Mouse (Mus musculus): ENCODE results near the gene 6030408B16Rik. TPM values are rescaled to one million over a fixed set of nuclear protein-coding genes. Genes with fewer than 3 reads are reported as not detected.
A peak's percentile ranks its signal among the peaks of the same experiment; 100 is the strongest.

6030408B16Rik gene
- polyA plus RNA-seq, 1 experiment from 2014 or later, result 0.23 TPM

DNA sequence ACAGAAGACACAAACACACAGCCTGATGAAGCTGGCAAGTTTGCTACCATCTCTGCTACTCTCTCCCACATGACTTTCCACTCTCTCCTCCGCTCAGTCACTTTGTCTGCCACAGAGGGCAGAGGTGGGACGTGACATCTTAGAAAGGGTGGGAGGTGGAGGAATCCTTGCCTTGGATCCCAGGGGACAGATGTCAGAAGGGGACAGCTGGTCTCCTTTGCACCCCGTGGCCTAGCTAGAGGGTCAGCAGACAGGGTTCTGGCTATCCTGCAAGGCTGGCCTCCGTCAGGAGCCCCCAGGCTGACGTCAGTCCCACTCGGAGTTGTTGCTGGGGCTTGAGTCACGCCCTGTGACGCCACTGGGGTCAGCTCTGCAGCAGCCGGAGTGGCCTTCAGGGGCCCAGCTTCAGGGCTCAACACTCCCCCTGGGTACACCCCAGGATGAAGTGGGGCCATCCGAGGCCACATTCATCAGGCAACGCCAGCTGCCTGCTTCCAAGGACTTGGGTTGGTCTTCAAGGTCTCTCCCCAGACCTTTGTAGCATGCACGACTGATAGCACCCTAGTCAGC, 13.5 kb upstream of the 6030408B16Rik start:
- Histone ChIP-seq H3K9ac (no peak overlapping the region), H3K4me1 (replicated peaks; ENCODE audit: control insufficient read depth, insufficient read depth, low read length) (peaks cover 10% of the 10 kb centered on the region), H3K4me2 (replicated peaks) (no peak overlapping the region), H3K27me3 (ENCODE audit: control insufficient read depth, insufficient read depth, low read length) (no peaks in the 10 kb centered on the region), H3K36me3 (replicated peaks; ENCODE audit: control insufficient read depth, insufficient read depth) (no peaks in the 10 kb centered on the region), H3K4me3 (replicated peaks; ENCODE audit: low read length) (no peak overlapping the region), H3K27ac (no peak overlapping the region), H3K9me3 (ENCODE audit: control insufficient read depth, low read length) (no peaks in the 10 kb centered on the region)
- DNase-seq (ENCODE audit: low spot score) (no peak), ATAC-seq (ENCODE audit: low FRiP score) (no peak)
- WGBS, result 68% methylated on average over 12 of the region's 12 CpGs

DNA sequence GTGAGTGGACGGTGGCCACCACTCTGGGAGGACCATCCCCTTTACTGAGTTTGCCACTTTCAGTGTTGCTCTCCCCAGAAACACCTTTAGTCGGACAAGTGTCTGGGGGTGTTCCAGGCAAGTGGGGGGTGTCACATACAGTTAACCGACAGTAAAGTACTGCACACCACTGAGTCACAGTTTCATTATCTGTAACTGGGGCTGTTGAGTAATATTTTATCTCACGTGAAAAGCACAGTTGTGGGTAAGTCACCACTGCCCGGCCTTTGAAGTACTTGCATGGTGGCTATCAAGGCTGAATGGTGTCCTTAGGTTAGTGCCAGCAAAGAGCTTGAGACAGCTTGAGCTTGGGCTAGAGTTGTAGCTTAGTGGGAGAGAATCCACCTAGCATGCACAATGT, 10.5 kb upstream of the 6030408B16Rik start:
- Histone ChIP-seq H3K4me2 (replicated peaks) (no peak overlapping the region), H3K36me3 (replicated peaks; ENCODE audit: control insufficient read depth, insufficient read depth) (peaks cover 9% of the 10 kb centered on the region; the same call in 1 of the 2 replicates)
- no peak for ATAC-seq (ENCODE audit: low FRiP score)

GRCm38 (mm10) chr15:101283183-101283910, 9.7 kb upstream of the 6030408B16Rik start:
- DNase-seq (ENCODE audit: low spot score) (peak; percentile 87), ATAC-seq (ENCODE audit: low FRiP score) (0 out of 2 replicates have a peak, but pooled peaks have one; percentile 28)
- Histone ChIP-seq H3K27me3 (ENCODE audit: control insufficient read depth, insufficient read depth, low read length) (no peaks in the 10 kb centered on the region), H3K9me3 (ENCODE audit: control insufficient read depth, low read length) (no peaks in the 10 kb centered on the region), H3K36me3 (replicated peaks; ENCODE audit: control insufficient read depth, insufficient read depth) (peaks cover 18% of the 10 kb centered on the region), H3K4me3 (replicated peaks; ENCODE audit: low read length) (peak overlapping the region; percentile 65), H3K4me2 (replicated peaks) (peak overlapping the region; percentile 70), H3K4me1 (replicated peaks; ENCODE audit: control insufficient read depth, insufficient read depth, low read length) (peaks cover 13% of the 10 kb centered on the region), H3K9ac (peak overlapping the region; percentile 90), H3K27ac (0 out of 2 replicates have a peak overlapping the region, but pooled peaks have one; percentile 3)
- 1% methylated on average over 26 of the region's 26 CpGs for WGBS

More for the DNA sequence above, 10.5 kb upstream of the 6030408B16Rik start:
- Histone ChIP-seq H3K27me3 (ENCODE audit: control insufficient read depth, insufficient read depth, low read length) (no peaks in the 10 kb centered on the region), H3K9ac (no peak overlapping the region), H3K4me1 (replicated peaks; ENCODE audit: control insufficient read depth, insufficient read depth, low read length) (peaks cover 18% of the 10 kb centered on the region), H3K27ac (no peak overlapping the region), H3K9me3 (ENCODE audit: control insufficient read depth, low read length) (no peaks in the 10 kb centered on the region), H3K4me3 (replicated peaks; ENCODE audit: low read length) (no peak overlapping the region)
- no peak for DNase-seq (ENCODE audit: low spot score)
- 83% methylated on average over 5 of the region's 5 CpGs for WGBS

DNA sequence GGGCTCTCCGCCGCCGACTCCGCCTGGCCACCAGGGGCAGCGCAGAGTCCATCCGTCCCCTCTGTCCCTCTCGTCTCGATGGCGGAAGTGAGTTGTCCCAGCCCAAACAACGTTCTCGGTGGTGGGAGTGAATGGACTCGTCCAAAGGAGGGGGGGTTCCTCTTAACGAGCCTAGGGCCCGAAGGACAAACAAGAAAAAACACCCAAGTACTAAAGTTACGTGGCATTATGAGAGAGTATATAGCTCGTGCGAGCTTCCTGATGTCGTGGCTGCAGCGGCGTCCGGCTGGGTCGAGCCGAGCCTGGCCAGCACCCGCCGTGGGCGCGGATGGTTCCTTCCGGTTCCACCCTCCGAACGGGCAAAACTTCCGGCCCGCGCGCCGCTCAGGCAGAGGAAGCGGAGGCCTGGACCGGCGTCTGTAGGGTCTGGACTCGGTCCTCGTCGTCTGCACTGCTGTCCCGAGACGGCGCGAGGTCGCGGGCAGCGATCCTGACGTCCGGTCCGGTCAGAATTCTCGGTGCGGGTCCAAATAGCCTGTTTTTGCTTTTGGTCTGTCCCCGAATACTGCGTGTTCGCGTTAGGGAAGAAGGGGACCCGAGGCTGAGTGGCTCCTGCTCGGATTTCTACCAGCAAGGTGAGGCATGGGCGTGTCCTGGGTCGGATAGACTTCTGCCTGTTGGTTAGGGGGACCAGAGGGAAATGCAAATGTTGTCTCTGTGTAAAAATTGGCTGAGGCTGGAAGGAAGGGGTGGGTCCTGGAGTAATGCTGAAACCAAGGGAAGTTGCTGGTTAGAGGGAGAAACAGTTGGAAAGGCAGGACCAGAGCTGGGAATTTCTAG, 8.9 kb upstream of the 6030408B16Rik start, which contains the start of gene Atg101:
TSS of gene Atg101 (plus strand) at position 362 of the 840 bp plus-strand sequence.
- Histone ChIP-seq H3K4me1 (replicated peaks; ENCODE audit: control insufficient read depth, insufficient read depth, low read length) (peaks cover 9% of the 10 kb centered on the region), H3K9me3 (ENCODE audit: control insufficient read depth, low read length) (no peaks in the 10 kb centered on the region), H3K27me3 (ENCODE audit: control insufficient read depth, insufficient read depth, low read length) (no peaks in the 10 kb centered on the region), H3K4me2 (replicated peaks) (peak within 1 kb of the TSS; percentile 70), H3K27ac (peak within 1 kb of the TSS; percentile 67; the same call in 1 of the 2 replicates), H3K36me3 (replicated peaks; ENCODE audit: control insufficient read depth, insufficient read depth) (peaks cover 25% of the 10 kb centered on the region), H3K9ac (peak within 1 kb of the TSS; percentile 90), H3K4me3 (replicated peaks; ENCODE audit: low read length) (peak within 1 kb of the TSS; percentile 65)
- peak; percentile 91 for DNase-seq (ENCODE audit: low spot score)
- WGBS, result under 1% methylated on average over 61 of the region's 61 CpGs
- peak; percentile 94 for ATAC-seq (ENCODE audit: low FRiP score)

GRCm38 (mm10) chr15:101286129-101286770, 6.8 kb upstream of the 6030408B16Rik start:
- peaks cover 46% of the 10 kb centered on the region for H3K36me3 ChIP-seq (replicated peaks; ENCODE audit: control insufficient read depth, insufficient read depth)
- no peak overlapping the region for H3K27ac ChIP-seq
- no peaks in the 10 kb centered on the region for H3K27me3 ChIP-seq (ENCODE audit: control insufficient read depth, insufficient read depth, low read length)
- peaks cover 9% of the 10 kb centered on the region for H3K4me1 ChIP-seq (replicated peaks; ENCODE audit: control insufficient read depth, insufficient read depth, low read length)
- H3K4me3 ChIP-seq (replicated peaks; ENCODE audit: low read length), result no peak overlapping the region
- DNase-seq (ENCODE audit: low spot score) (no peak), ATAC-seq (ENCODE audit: low FRiP score) (no peak)
- H3K9ac ChIP-seq, result no peak overlapping the region
- no peaks in the 10 kb centered on the region for H3K9me3 ChIP-seq (ENCODE audit: control insufficient read depth, low read length)
- whole genome bisulfite sequencing, result 71% methylated on average over 9 of the region's 9 CpGs
- no peak overlapping the region for H3K4me2 ChIP-seq (replicated peaks)

GRCm38 (mm10) chr15:101287361-101287760, 5.7 kb upstream of the 6030408B16Rik start:
- Histone ChIP-seq H3K27me3 (ENCODE audit: control insufficient read depth, insufficient read depth, low read length) (no peaks in the 10 kb centered on the region), H3K36me3 (replicated peaks; ENCODE audit: control insufficient read depth, insufficient read depth) (peaks cover 57% of the 10 kb centered on the region), H3K9me3 (ENCODE audit: control insufficient read depth, low read length) (no peaks in the 10 kb centered on the region), H3K27ac (no peak overlapping the region), H3K4me3 (replicated peaks; ENCODE audit: low read length) (no peak overlapping the region), H3K4me1 (replicated peaks; ENCODE audit: control insufficient read depth, insufficient read depth, low read length) (peaks cover 9% of the 10 kb centered on the region), H3K4me2 (replicated peaks) (no peak overlapping the region), H3K9ac (no peak overlapping the region)
- ATAC-seq (ENCODE audit: low FRiP score) (no peak), DNase-seq (ENCODE audit: low spot score) (no peak)
- 88% methylated on average over 6 of the region's 6 CpGs for WGBS

GRCm38 (mm10) chr15:101290354-101290753, 2.7 kb upstream of the 6030408B16Rik start:
- H3K27me3 ChIP-seq (ENCODE audit: control insufficient read depth, insufficient read depth, low read length), result no peaks in the 10 kb centered on the region
- H3K4me2 ChIP-seq (replicated peaks), result no peak overlapping the region
- no peak overlapping the region for H3K4me3 ChIP-seq (replicated peaks; ENCODE audit: low read length)
- H3K9me3 ChIP-seq (ENCODE audit: control insufficient read depth, low read length), result no peaks in the 10 kb centered on the region
- no peak for DNase-seq (ENCODE audit: low spot score)
- no peak overlapping the region for H3K9ac ChIP-seq
- WGBS, result 97% methylated on average over 15 of the region's 15 CpGs
- ATAC-seq (ENCODE audit: low FRiP score), result no peak
- H3K27ac ChIP-seq, result no peak overlapping the region
- no peaks in the 10 kb centered on the region; the same call in 1 of the 2 replicates for H3K4me1 ChIP-seq (replicated peaks; ENCODE audit: control insufficient read depth, insufficient read depth, low read length)
- H3K36me3 ChIP-seq (replicated peaks; ENCODE audit: control insufficient read depth, insufficient read depth), result peaks cover 59% of the 10 kb centered on the region

DNA sequence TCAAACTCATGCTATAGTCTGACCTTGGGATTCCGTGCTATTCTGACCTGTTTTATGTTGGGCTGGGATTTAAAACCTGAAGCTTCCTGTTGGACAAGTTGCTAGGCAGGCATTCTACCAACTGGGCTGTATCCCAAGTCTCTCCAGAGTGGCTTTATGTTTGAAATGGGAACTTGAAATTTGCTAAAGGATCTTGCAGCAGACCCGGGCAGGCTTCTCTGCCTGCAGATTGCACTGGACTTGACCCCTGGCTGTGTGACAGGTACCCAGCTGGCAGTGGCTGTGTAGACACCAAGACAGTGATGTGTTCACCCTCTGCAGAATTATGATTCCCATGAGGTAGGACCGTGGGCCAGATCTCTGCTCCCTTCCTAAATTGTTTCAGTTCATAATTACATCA, 1.0 kb upstream of the 6030408B16Rik start:
- Histone ChIP-seq H3K4me3 (replicated peaks; ENCODE audit: low read length) (no peak overlapping the region), H3K36me3 (replicated peaks; ENCODE audit: control insufficient read depth, insufficient read depth) (peaks cover 55% of the 10 kb centered on the region), H3K9ac (no peak overlapping the region), H3K27ac (no peak overlapping the region), H3K9me3 (ENCODE audit: control insufficient read depth, low read length) (no peaks in the 10 kb centered on the region), H3K4me1 (replicated peaks; ENCODE audit: control insufficient read depth, insufficient read depth, low read length) (no peaks in the 10 kb centered on the region), H3K27me3 (ENCODE audit: control insufficient read depth, insufficient read depth, low read length) (no peaks in the 10 kb centered on the region), H3K4me2 (replicated peaks) (no peak overlapping the region)
- no peak for ATAC-seq (ENCODE audit: low FRiP score)
- DNase-seq (ENCODE audit: low spot score), result no peak
- WGBS, result 91% methylated on average over 3 of the region's 3 CpGs
